Mouse (Mus musculus) lung, adult 2 months (tissue): ENCODE data around the gene Unc5cl.

Source experiments
- CTCF ChIP-seq: fragments of 200-500 bp; IDR thresholded peaks from 2 replicates; pipeline ENCODE4 v1.5.1; 2011; ENCODE audit warnings: mild to moderate bottlenecking, low read length, control low read depth; ENCODE audit not compliant: insufficient read depth
- POLR2A ChIP-seq: fragments of 200-500 bp; IDR thresholded peaks from 2 replicates; pipeline ENCODE4 v1.6.1; 2011; ENCODE audit warnings: low read depth, mild to moderate bottlenecking, control low read depth, low read length, borderline replicate concordance; ENCODE audit errors: extremely low read depth

- TF ChIP-seq CTCF, result no peak
- TF ChIP-seq POLR2A, result no peak
Observed at GRCm38 (mm10) chr17:48506986-48507385, 52.3 kb downstream of the Unc5cl start.
